29 mouse cellular contexts compared by ENCODE assay signal in the genomic region with DNA sequence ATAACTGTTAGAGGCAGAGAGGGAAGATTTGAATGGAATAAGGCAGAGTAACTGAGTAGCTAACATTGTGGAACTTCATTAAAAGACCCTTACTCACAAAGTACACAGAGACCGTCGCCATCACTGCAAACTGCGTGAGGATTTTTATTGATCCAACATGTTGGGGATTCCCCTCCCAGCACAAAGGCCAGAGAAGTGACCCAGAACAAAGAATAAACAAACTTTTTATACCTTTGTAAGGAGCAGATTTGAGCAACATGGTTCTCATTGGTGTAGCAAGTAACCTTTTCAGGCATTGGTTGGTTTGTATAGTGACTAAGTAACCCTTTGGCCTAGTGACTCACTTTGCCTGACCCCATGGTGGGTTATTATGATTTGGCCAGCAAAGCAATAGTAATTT.
"Had no signal": no experiment of that assay in that cellular context is flagged by ENCODE, and none has a peak within 500 bp of the region (broad histone marks: within the 10 kb centered on the region; RNA-seq: fewer than 3 reads in every experiment).

No protein-coding gene starts in this region.

- DNase-seq: cerebellum, adult 2 months; cerebellum, adult 8-10 months; cerebellum, adult 9-10 months; cerebellum, adult 9-11 months; cerebellum, postnatal 10 days; cerebellum, postnatal 14 days; cerebellum, postnatal 25 days; cerebellum, postnatal 36 days; embryo, embryonic 11 days; forebrain, postnatal 0 days; gastrocnemius, adult 2 months; gastrocnemius, postnatal 10 days; gastrocnemius, postnatal 14 days; gastrocnemius, postnatal 25 days; gastrocnemius, postnatal 36 days; heart, adult 11 months; heart, adult 18-20 months; heart, adult 2 months had no signal

- H3K4me3 ChIP-seq: embryonic facial prominence, embryonic 10.5 days; embryonic facial prominence, embryonic 12.5 days; embryonic facial prominence, embryonic 13.5 days; embryonic facial prominence, embryonic 15.5 days; erythroblast, embryonic 14.5 days; forebrain, embryonic 10.5 days; forebrain, embryonic 12.5 days; forebrain, embryonic 13.5 days; forebrain, embryonic 15.5 days; gastrocnemius, adult 2 months; heart, adult 2 months had no signal

- H3K9me3 ChIP-seq: embryonic facial prominence, embryonic 10.5 days; embryonic facial prominence, embryonic 12.5 days; embryonic facial prominence, embryonic 13.5 days; embryonic facial prominence, embryonic 15.5 days; forebrain, embryonic 10.5 days; forebrain, embryonic 12.5 days; forebrain, embryonic 13.5 days; forebrain, embryonic 15.5 days had no signal

- H3K4me1 ChIP-seq: embryonic facial prominence, embryonic 10.5 days; embryonic facial prominence, embryonic 12.5 days; embryonic facial prominence, embryonic 13.5 days; embryonic facial prominence, embryonic 15.5 days; forebrain, embryonic 10.5 days; forebrain, embryonic 12.5 days; forebrain, embryonic 13.5 days; forebrain, embryonic 15.5 days had no signal

- H3K36me3 ChIP-seq: embryonic facial prominence, embryonic 10.5 days; embryonic facial prominence, embryonic 12.5 days; embryonic facial prominence, embryonic 13.5 days; embryonic facial prominence, embryonic 15.5 days; forebrain, embryonic 10.5 days; forebrain, embryonic 12.5 days; forebrain, embryonic 15.5 days had no signal

- H3K27me3 ChIP-seq: embryonic facial prominence, embryonic 12.5 days; embryonic facial prominence, embryonic 13.5 days; embryonic facial prominence, embryonic 15.5 days; forebrain, embryonic 12.5 days; forebrain, embryonic 13.5 days; forebrain, embryonic 15.5 days had no signal

- H3K9ac ChIP-seq: embryonic facial prominence, embryonic 12.5 days; embryonic facial prominence, embryonic 13.5 days; embryonic facial prominence, embryonic 15.5 days; forebrain, embryonic 12.5 days; forebrain, embryonic 13.5 days; forebrain, embryonic 15.5 days; forebrain, postnatal 0 days had no signal

- H3K27ac ChIP-seq: embryonic facial prominence, embryonic 10.5 days; embryonic facial prominence, embryonic 12.5 days; embryonic facial prominence, embryonic 13.5 days; embryonic facial prominence, embryonic 15.5 days; forebrain, embryonic 10.5 days; forebrain, embryonic 12.5 days; forebrain, embryonic 13.5 days; forebrain, embryonic 15.5 days; gastrocnemius, adult 2 months; heart, adult 2 months had no signal

- ATAC-seq: forebrain, embryonic 13.5 days; forebrain, embryonic 14.5 days; forebrain, embryonic 15.5 days; forebrain, embryonic 16.5 days had no signal

- H3K4me2 ChIP-seq: embryonic facial prominence, embryonic 12.5 days; embryonic facial prominence, embryonic 13.5 days; embryonic facial prominence, embryonic 15.5 days; forebrain, embryonic 12.5 days; forebrain, embryonic 13.5 days; forebrain, embryonic 15.5 days had no signal
